Mouse (Mus musculus) kidney, embryonic 14.5 days (tissue): ENCODE measurements around the gene Bend7. TPM values are rescaled to one million over a fixed set of nuclear protein-coding genes. Genes with fewer than 3 reads are reported as not detected.

Experiments
- ATAC-seq: fragments of 200-750 bp; cut with Nextera tagmentation; 2 replicates; pipeline ENCODE4 v1.8.0; 2017; ENCODE audit warnings: moderate number of reproducible peaks, mild to moderate bottlenecking, moderate TSS enrichment, moderate library complexity; ENCODE audit not compliant: low FRiP score, low TSS enrichment
- H3K27ac ChIP-seq: fragments of 300-500 bp; sonication (generic); 2 replicates; pipeline ENCODE4 v1.5.1; 2014; ENCODE audit warnings: low read depth, mild to moderate bottlenecking, low read length, moderate library complexity, mixed read lengths
- H3K27me3 ChIP-seq: fragments of 300-500 bp; sonication (generic); 2 replicates; pipeline ENCODE4 v1.6.1; 2014; ENCODE audit warnings: mild to moderate bottlenecking, low read length; ENCODE audit not compliant: control insufficient read depth, insufficient read depth
- H3K36me3 ChIP-seq: fragments of 300-500 bp; sonication (generic); 2 replicates; pipeline ENCODE4 v1.6.1; 2014; ENCODE audit warnings: low read length, mixed read lengths; ENCODE audit not compliant: control insufficient read depth, insufficient read depth
- H3K4me1 ChIP-seq: fragments of 300-500 bp; sonication (generic); 2 replicates; pipeline ENCODE4 v1.6.1; 2014; ENCODE audit warnings: low read length, mixed read lengths; ENCODE audit not compliant: control insufficient read depth, insufficient read depth
- H3K4me2 ChIP-seq: fragments of 300-500 bp; sonication (generic); replicated peaks from 2 replicates; pipeline ENCODE4 v1.6.1; 2014; ENCODE audit warnings: low read depth, mild to moderate bottlenecking, low read length
- H3K4me3 ChIP-seq: fragments of 300-500 bp; sonication (generic); 2 replicates; pipeline ENCODE4 v1.5.1; 2014; ENCODE audit warnings: mild to moderate bottlenecking, low read length
- H3K9ac ChIP-seq: fragments of 300-500 bp; sonication (generic); 2 replicates; pipeline ENCODE4 v1.6.1; 2014; ENCODE audit warnings: low read depth, mild to moderate bottlenecking, low read length, moderate library complexity
- H3K9me3 ChIP-seq: fragments of 300-500 bp; sonication (generic); 2 replicates; pipeline ENCODE4 v1.6.1; 2016; ENCODE audit warnings: low read length; ENCODE audit not compliant: control insufficient read depth
- WGBS: fragments of 180-500 bp; shearing (Covaris S2); extraction: QIAGEN DNeasy Blood & Tissue Kit; methylation state at CpG from one replicate; pipeline ENCODE4 v1.1.7; 2014; 5-methylcytosine and 5-hydroxymethylcytosine counted together
- polyA plus RNA-seq: library from polyadenylated mRNA; unstranded; fragments of >200 nt; fragmentation: Nextera tagmentation; extraction: Ambion mirVana; gene quantifications from 2 replicates; pipeline ENCODE4 v1.2.1, GENCODE M21; 2014

Gene Bend7
- polyA plus RNA-seq, 1 experiment from 2014 or later: 6.9 TPM

GRCm38 (mm10) chr2:4791646-4792045 lies 74.0 kb downstream of the Bend7 start:
- 82% methylated on average over 8 of the region's 8 CpGs for WGBS
- no peaks in the 10 kb centered on the region for H3K9me3 ChIP-seq
- no peak for ATAC-seq
- no peak overlapping the region for H3K4me2 ChIP-seq
- no peaks in the 10 kb centered on the region for H3K36me3 ChIP-seq
- H3K27me3 ChIP-seq: no peaks in the 10 kb centered on the region
- no peak overlapping the region for H3K9ac ChIP-seq
- no peak overlapping the region for H3K4me3 ChIP-seq
- H3K27ac ChIP-seq: no peak overlapping the region
- no peaks in the 10 kb centered on the region for H3K4me1 ChIP-seq

DNA sequence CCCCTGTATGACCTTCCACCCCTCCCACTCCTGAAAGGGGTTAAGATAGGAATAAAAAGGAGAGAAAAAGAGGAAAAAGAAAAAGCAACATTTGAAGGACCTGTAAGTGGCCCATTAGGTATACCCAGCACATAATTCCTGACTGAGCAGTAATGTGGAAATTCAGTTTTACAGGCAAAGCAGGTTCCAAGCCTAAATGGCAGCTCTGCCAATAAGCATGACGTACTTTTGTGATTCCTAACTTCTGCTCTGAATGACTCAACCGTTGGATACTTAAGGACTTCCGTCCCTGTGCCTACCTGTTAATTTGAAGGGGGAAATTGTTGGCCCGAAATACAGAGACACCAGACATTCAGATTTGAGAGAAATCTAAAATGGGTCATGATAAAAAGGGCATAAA lies 74.9 kb downstream of the Bend7 start:
- Histone ChIP-seq H3K4me1 (no peaks in the 10 kb centered on the region), H3K9ac (no peak overlapping the region), H3K4me3 (no peak overlapping the region), H3K36me3 (no peaks in the 10 kb centered on the region), H3K9me3 (no peaks in the 10 kb centered on the region), H3K27ac (no peak overlapping the region), H3K4me2 (no peak overlapping the region), H3K27me3 (no peaks in the 10 kb centered on the region)
- ATAC-seq: no peak
- 93% methylated on average over 4 of the region's 4 CpGs for WGBS

- no peak overlapping the region for H3K4me2 ChIP-seq
These were observed 85.0 kb downstream of the Bend7 start for GRCm38 (mm10) chr2:4802395-4803176.

GRCm38 (mm10) chr2:4816308-4816707 lies 98.7 kb downstream of the Bend7 start:
- ATAC-seq: no peak
- Histone ChIP-seq H3K27me3 (no peaks in the 10 kb centered on the region), H3K4me3 (no peak overlapping the region), H3K27ac (no peak overlapping the region), H3K9me3 (no peaks in the 10 kb centered on the region), H3K4me2 (no peak overlapping the region), H3K36me3 (no peaks in the 10 kb centered on the region), H3K9ac (no peak overlapping the region), H3K4me1 (no peaks in the 10 kb centered on the region)
- WGBS: 53% methylated on average over 5 of the region's 5 CpGs

More at GRCm38 (mm10) chr2:4802395-4803176, 85.0 kb downstream of the Bend7 start:
- H3K27me3 ChIP-seq: 0 out of 2 replicates have a peak, but pooled peaks cover 2% of the 10 kb centered on the region
- no peak for ATAC-seq
- WGBS: 61% methylated on average over 18 of the region's 18 CpGs
- no peaks in the 10 kb centered on the region for H3K36me3 ChIP-seq
- H3K4me3 ChIP-seq: no peak overlapping the region
- no peaks in the 10 kb centered on the region for H3K9me3 ChIP-seq
- H3K27ac ChIP-seq: no peak overlapping the region
- H3K4me1 ChIP-seq: no peaks in the 10 kb centered on the region
- H3K9ac ChIP-seq: no peak overlapping the region

GRCm38 (mm10) chr2:4817678-4818077 lies 100.0 kb downstream of the Bend7 start:
- Histone ChIP-seq H3K36me3 (no peaks in the 10 kb centered on the region), H3K4me3 (no peak overlapping the region), H3K9ac (no peak overlapping the region), H3K27ac (no peak overlapping the region), H3K4me2 (0 out of 2 replicates have a peak overlapping the region, but pooled peaks have one; percentile 5), H3K9me3 (no peaks in the 10 kb centered on the region), H3K4me1 (no peaks in the 10 kb centered on the region), H3K27me3 (no peaks in the 10 kb centered on the region)
- peak; percentile 61; the same call in 1 of the 2 replicates for ATAC-seq
- 3% methylated on average over 10 of the region's 10 CpGs for WGBS

DNA sequence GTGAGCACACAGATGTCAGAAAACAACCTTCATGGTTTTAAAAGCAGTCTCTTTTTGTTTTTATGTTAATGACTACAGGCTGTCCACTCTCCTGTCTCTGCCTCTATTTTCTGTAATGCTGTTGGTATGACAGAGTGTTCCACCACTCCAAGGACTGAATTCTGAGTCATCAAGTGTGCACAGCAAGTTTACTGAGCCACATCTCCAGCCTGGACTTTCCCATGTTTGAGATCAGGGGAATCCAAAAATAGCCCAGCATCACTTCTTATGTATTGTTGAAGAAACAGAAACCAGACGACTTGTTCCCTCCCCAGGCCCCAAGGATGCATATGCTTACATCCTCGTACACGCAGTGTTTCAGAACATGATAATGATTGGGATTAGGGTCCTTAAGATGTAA lies 102.6 kb downstream of the Bend7 start:
- H3K27me3 ChIP-seq: no peaks in the 10 kb centered on the region
- H3K9me3 ChIP-seq: no peaks in the 10 kb centered on the region
- H3K4me1 ChIP-seq: no peaks in the 10 kb centered on the region
- no peaks in the 10 kb centered on the region for H3K36me3 ChIP-seq
- WGBS: 87% methylated on average over 3 of the region's 3 CpGs
- no peak overlapping the region for H3K27ac ChIP-seq
- H3K4me2 ChIP-seq: no peak overlapping the region
- H3K4me3 ChIP-seq: no peak overlapping the region
- no peak for ATAC-seq
- no peak overlapping the region for H3K9ac ChIP-seq

- Histone ChIP-seq H3K4me1 (no peaks in the 10 kb centered on the region), H3K4me3 (no peak overlapping the region), H3K4me2 (no peak overlapping the region), H3K9me3 (no peaks in the 10 kb centered on the region), H3K36me3 (no peaks in the 10 kb centered on the region), H3K27ac (no peak overlapping the region), H3K9ac (no peak overlapping the region), H3K27me3 (no peaks in the 10 kb centered on the region)
- WGBS: 69% methylated on average over 9 of the region's 9 CpGs
- peak; percentile 35; the same call in 1 of the 2 replicates for ATAC-seq
These were observed 106.4 kb downstream of the Bend7 start for GRCm38 (mm10) chr2:4824067-4824466.

GRCm38 (mm10) chr2:4828032-4828431 lies 110.4 kb downstream of the Bend7 start:
- Histone ChIP-seq H3K27ac (no peak overlapping the region), H3K27me3 (no peaks in the 10 kb centered on the region), H3K9me3 (no peaks in the 10 kb centered on the region), H3K4me1 (no peaks in the 10 kb centered on the region), H3K4me3 (no peak overlapping the region), H3K36me3 (no peaks in the 10 kb centered on the region), H3K4me2 (no peak overlapping the region), H3K9ac (no peak overlapping the region)
- no peak for ATAC-seq
- 87% methylated on average over 5 of the region's 5 CpGs for WGBS

- 86% methylated on average over 6 of the region's 6 CpGs for WGBS
These were observed 110.9 kb downstream of the Bend7 start for GRCm38 (mm10) chr2:4828446-4828997.

More at GRCm38 (mm10) chr2:4828446-4828997, 110.9 kb downstream of the Bend7 start:
- ATAC-seq: no peak
- H3K4me3 ChIP-seq: no peak overlapping the region
- H3K9ac ChIP-seq: no peak overlapping the region
- no peaks in the 10 kb centered on the region for H3K4me1 ChIP-seq
- H3K27me3 ChIP-seq: no peaks in the 10 kb centered on the region
- H3K36me3 ChIP-seq: no peaks in the 10 kb centered on the region
- no peak overlapping the region for H3K4me2 ChIP-seq
- no peaks in the 10 kb centered on the region for H3K9me3 ChIP-seq
- no peak overlapping the region for H3K27ac ChIP-seq
